Comparison of ENCODE assay signal across 8 mouse cellular contexts in the genomic region with DNA sequence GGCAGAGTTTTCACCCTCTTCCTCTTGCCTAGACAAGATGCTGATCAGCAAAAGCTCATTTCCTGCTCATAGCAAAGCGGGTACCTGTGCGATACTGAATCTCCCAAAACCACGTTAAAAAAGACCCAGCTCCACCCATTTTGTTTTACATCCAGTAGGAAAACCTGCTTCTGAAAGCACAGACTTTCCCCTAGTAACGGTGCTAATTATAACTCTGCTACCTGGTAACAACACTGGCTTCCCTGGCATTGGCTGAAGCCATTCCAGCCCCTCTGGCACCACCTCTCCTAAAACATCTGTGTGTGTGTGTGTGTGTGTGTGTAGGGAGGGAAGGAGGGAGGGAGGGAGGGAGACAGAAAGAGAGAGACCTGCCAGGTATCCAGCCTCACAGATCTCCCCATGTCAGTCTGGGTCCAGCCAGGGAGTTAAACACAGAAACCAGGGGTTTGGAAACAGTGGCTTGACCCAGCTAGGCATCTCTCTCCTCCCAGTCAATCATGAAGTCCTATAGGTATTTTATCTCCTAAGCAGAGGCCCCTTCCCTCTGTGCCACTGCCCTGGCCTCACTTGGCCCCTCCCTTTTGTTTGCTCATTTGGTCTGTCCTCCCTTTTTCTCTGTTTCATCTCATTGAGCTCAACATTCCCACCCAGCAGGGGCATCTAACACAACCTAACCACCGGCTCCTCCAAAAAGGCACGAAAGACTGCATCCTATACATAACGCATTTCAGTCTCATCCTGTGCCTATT.
DNase-seq lines count a peak whose midpoint lies in the region; TF ChIP-seq lines count a peak whose summit lies in the region.
"Had no signal": no experiment of that assay in that cellular context is flagged by ENCODE, and none has a peak within 500 bp of the region (broad histone marks: within the 10 kb centered on the region; RNA-seq: fewer than 3 reads in every experiment).

No protein-coding gene starts in this region.

- WGBS in heart, adult 2 months, result 11% methylated on average over 7 of the region's 7 CpGs

- TF ChIP-seq EP300 in heart, adult 2 months (IDR thresholded peaks at IDR 0.05; ENCODE audit: insufficient read depth, low read depth, low read length), result peak; percentile 35; the same call in 1 of the 2 replicates

- peak; percentile 59 for DNase-seq in left cerebral cortex, adult 11 months (ENCODE audit: low spot score)
- no peak for DNase-seq in left cerebral cortex, postnatal 36 days (ENCODE audit: low spot score in 2 of 2)
- peak; percentile 55 to 63 for DNase-seq in cerebellum, postnatal 14 days
- peak; percentile 25 to 54 for DNase-seq in heart, adult 2 months
- DNase-seq in layer of hippocampus, adult 9-11 months, result peak; percentile 65
- DNase-seq in urinary bladder, postnatal 10 days (ENCODE audit: low spot score), result no peak
- DNase-seq in adrenal gland, postnatal 4 days (ENCODE audit: low spot score in 2 of 2), result no peak

- H3K27ac ChIP-seq in heart, adult 2 months, result peak overlapping the region; percentile 86
- H3K27ac ChIP-seq: liver, embryonic 14.5 days had no signal

- no peak overlapping the region; the same call in 1 of the 2 replicates for H3K4me3 ChIP-seq in heart, adult 2 months

- H3K27me3 ChIP-seq in heart, adult 2 months (ENCODE audit: control insufficient read depth, insufficient read depth, low read length), result no peaks in the 10 kb centered on the region

- intact Hi-C loops in left cerebral cortex, postnatal 36 days (cut with DNase I), result no loop called here
- intact Hi-C loops in heart, adult 2 months (cut with DNase I), result no loop called here

- no peak for TF ChIP-seq POLR2A in heart, adult 2 months (IDR thresholded peaks at IDR 0.05; ENCODE audit: insufficient read depth, low read depth, low read length)

- H3K9ac ChIP-seq in heart, adult 2 months (ENCODE audit: low read depth, low read length), result peak overlapping the region; percentile 26
- H3K9ac ChIP-seq: liver, embryonic 14.5 days had no signal

- H3K36me3 ChIP-seq in heart, adult 2 months (ENCODE audit: control insufficient read depth, insufficient read depth, low read length), result peaks cover 41% of the 10 kb centered on the region

- no peaks in the 10 kb centered on the region; the same call in 1 of the 2 replicates for H3K79me2 ChIP-seq in heart, adult 2 months (replicated peaks; ENCODE audit: control insufficient read depth, insufficient read depth, low read length)

- no peak for TF ChIP-seq CTCF in heart, adult 2 months (IDR thresholded peaks at IDR 0.05)

- H3K4me1 ChIP-seq in heart, adult 2 months (ENCODE audit: control insufficient read depth, insufficient read depth, low read length), result peaks cover 15% of the 10 kb centered on the region

Comparison
In these comparisons a context has a peak if more than half of its experiments do, and no peak if none do; other contexts are left out.
1. DNase-seq: peak in left cerebral cortex, adult 11 months (single experiment), cerebellum, postnatal 14 days (2 of 2), heart, adult 2 months (2 of 2) and layer of hippocampus, adult 9-11 months (single experiment); none in left cerebral cortex, postnatal 36 days (0 of 2), urinary bladder, postnatal 10 days (single experiment) and adrenal gland, postnatal 4 days (0 of 2).